Mouse (Mus musculus) v-Abl transformed pro-B cells (cell line): ENCODE results near the gene Pip5kl1.

Source experiments
- in situ Hi-C, 2 experiments: fragments of 400-800 bp; cut with MboI; formaldehyde crosslinking; loops; one replicate each; pipeline ENCODE4 v1.15.1; 2025; ENCODE audit not compliant: unreplicated experiment in 2 of 2

Pip5kl1 gene

DNA sequence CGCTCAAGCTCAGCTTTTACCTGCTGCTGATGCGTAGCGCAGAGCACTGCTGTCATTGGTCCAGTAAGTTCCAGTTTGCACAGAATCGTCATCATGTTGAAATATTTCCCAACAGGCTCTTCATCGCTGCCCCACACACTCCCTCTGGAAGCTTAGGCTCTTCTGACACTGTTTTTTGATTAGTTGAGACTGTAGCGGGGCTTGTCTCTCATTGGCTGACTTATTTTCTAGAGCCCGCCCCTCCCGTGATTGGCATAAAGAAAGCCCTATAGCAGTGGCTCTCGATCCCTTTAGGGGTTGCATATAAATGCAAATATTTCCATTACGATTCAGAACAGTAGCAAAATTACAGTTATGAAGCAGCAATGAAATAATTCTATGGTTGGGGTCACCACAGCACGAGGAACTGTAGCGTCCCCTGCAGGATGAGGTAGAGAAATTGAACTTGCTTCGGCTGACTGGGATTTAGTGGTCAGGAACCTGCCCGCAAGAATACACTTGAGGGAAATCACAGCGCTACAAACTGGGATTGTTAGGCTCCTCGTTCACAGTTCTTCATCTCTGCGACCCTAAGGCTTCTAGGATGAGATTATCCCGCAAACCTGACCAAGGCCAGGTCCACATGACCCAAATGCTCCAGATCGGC lies 7.0 kb downstream of the Pip5kl1 start:
- in situ Hi-C loops = loop anchor here in 1 of 2 experiments (25.0 kb wide), 1 partner anchor 106 kb away; no protein-coding TSS in a partner anchor

GRCm38 (mm10) chr2:32582830-32583799 lies 8.5 kb downstream of the Pip5kl1 start:
- in situ Hi-C loops = loop anchor here in 1 of 2 experiments (25.0 kb wide), 1 partner anchor 104 kb away; no protein-coding TSS in a partner anchor

DNA sequence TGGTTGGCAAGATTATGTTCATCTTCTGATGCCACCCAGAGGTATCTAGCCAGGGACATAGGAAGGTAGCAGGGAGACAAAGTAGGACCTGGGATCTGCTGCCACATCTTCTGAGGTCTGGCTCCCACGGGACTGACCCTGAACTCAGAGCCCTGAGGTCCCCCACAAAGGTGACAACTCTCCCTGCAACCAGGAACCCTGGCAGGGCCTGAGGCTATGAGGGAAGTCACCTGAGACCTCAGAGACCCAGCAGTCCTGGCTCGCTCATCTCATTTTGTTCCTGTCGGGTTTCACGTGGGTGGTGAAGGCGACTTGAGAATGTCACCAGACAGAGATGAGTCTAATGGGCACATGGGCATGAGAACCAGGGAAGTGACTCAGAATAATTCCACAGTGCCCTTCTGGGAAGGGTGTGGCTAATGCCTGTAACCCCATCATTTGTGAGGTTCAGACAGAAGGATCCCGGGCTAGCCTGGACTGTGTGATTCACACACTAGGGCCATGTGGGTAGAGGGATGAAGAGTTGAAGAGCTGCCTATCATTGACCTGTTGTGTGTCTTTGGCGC lies 10.6 kb downstream of the Pip5kl1 start:
- in situ Hi-C loops = loop anchor here in 1 of 2 experiments (25.0 kb wide), 1 partner anchor 102 kb away; no protein-coding TSS in a partner anchor

- in situ Hi-C loops = loop anchor here in 1 of 2 experiments (25.0 kb wide), 1 partner anchor 100 kb away; no protein-coding TSS in a partner anchor
Observed at GRCm38 (mm10) chr2:32586871-32587351, 12.3 kb downstream of the Pip5kl1 start, which contains the start of gene St6galnac4. TSS of gene St6galnac4 (plus strand) at chr2:32587095.

GRCm38 (mm10) chr2:32587731-32588321 lies 13.2 kb downstream of the Pip5kl1 start:
- in situ Hi-C loops = loop anchor here in 1 of 2 experiments (25.0 kb wide), 1 partner anchor 99 kb away; no protein-coding TSS in a partner anchor

GRCm38 (mm10) chr2:32589213-32589795 lies 14.7 kb downstream of the Pip5kl1 start:
- in situ Hi-C loops = loop anchor here in 1 of 2 experiments (25.0 kb wide), 1 partner anchor 98 kb away; no protein-coding TSS in a partner anchor

DNA sequence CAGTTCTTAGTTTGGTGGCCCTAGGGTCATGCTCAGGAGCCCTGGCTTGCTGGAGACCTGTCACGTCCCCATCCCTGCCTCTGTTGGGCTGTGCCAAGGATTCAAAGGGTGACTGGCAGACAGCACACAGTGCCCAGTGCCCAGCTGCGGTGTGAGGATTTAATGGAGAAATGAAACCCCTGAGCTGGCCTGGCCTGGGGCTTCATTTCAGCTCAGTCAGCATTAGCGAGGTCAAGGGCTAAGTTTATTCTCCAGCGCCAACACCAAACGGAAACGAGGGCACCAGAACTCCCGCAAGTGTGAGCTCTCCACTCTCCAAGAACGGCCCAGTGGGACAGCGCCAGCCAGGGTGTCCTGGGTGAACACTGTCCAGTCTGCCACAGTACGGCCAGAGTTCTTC lies 15.6 kb downstream of the Pip5kl1 start:
- in situ Hi-C loops = loop anchor here in 1 of 2 experiments (25.0 kb wide), 1 partner anchor 97 kb away; no protein-coding TSS in a partner anchor

DNA sequence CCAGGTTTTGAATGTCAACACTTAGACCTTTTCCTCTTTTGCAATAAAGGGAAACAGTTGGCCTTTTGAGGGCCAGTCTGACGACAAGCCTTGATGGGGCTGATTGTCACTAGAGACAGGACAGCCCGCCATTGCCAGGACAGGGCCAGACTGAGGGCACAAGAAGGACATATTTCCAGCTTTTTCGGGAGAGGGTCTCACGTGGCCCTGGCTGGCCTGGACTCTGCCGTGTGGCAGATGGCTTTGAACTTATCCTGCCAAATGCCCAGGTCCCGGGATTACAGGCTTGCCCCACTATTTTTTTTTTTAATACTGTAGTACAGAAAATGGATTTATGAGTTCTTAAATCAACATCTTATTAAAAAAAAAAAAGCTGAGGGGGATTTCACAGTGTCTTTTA lies 16.7 kb downstream of the Pip5kl1 start:
- in situ Hi-C loops = loop anchor here in 1 of 2 experiments (25.0 kb wide), 1 partner anchor 96 kb away; no protein-coding TSS in a partner anchor

DNA sequence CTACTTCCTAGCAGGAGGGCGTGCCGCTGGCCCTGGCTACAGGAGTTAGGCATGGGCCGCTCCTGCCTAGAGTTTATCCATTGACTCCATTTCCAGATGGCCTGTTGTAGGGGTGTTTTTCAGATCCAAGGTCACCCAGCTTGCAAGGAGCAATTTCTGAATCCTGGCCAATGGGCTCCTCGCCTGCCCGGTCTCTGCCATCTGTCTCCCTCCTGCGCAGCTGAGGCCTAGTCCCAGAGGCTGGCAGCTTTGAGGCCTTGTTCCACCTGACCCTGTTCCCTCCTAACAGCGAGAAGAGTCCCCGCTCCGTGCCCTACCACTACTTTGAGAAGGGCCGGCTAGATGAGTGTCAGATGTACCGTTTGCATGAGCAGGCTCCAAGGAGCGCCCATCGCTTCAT lies 22.1 kb downstream of the Pip5kl1 start:
- in situ Hi-C loops = loop anchor here in 1 of 2 experiments (25.0 kb wide), 1 partner anchor 91 kb away; no protein-coding TSS in a partner anchor

- in situ Hi-C loops = loop anchor here in 1 of 2 experiments (25.0 kb wide), 1 partner anchor 90 kb away; no protein-coding TSS in a partner anchor
Observed at GRCm38 (mm10) chr2:32597248-32597647, 22.7 kb downstream of the Pip5kl1 start.

GRCm38 (mm10) chr2:32597699-32598098 lies 23.1 kb downstream of the Pip5kl1 start:
- in situ Hi-C loops = loop anchor here in 1 of 2 experiments (25.0 kb wide), 1 partner anchor 90 kb away; no protein-coding TSS in a partner anchor

- in situ Hi-C loops = loop anchor here in 1 of 2 experiments (25.0 kb wide), 1 partner anchor 89 kb away; no protein-coding TSS in a partner anchor
Observed at GRCm38 (mm10) chr2:32598506-32598905, 23.9 kb downstream of the Pip5kl1 start.

DNA sequence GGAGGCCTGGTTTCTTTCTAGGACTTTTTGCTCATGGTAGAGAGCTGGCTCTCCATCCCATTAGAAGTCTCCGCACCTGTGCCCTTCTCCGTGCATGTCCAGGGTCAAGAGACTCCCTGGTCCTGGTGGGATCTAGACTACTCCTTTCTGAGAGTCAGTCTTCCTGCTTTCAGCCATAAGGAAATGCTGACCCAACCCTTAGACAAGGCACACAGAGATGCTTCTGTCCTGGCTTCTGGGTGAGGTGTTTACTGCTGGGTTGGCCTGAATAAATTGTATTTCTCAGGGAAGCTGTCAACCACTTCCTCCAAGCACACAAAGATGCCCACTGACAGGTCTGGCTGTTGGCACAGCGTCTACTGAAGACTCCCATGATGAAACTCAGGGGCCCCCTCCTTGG lies 24.8 kb downstream of the Pip5kl1 start, which contains the start of gene St6galnac6:
St6galnac6 (plus strand) TSS at position 301 of the 400 bp plus-strand sequence.
- in situ Hi-C loops = loop anchor here in 1 of 2 experiments (25.0 kb wide), 1 partner anchor 88 kb away; no protein-coding TSS in a partner anchor

GRCm38 (mm10) chr2:32601417-32602065 lies 26.9 kb downstream of the Pip5kl1 start:
- in situ Hi-C loops = no loop called here

DNA sequence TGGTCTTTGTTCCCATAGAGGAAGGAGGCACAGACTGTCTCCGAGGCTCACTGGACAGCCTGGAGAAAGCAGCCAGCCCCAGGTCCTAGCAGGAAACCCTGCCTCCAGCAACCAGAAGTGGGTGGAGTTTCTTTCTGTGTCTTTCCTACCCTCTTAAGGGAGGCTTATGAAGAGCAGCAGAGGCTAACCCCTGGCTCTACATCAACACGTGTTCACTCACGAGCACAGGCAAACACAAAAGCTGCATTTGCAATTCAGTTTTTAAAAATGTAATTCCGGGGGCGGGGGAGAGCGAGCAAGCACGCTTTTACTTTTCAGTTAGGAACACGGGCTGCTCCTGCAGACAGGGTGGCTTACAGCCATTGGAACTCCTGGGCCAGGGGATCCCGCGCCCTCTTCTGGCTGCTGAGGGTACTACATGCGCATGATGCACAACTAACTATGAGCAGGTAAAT lies 28.0 kb downstream of the Pip5kl1 start:
- in situ Hi-C loops = no loop called here

- in situ Hi-C loops = no loop called here
Observed at GRCm38 (mm10) chr2:32604631-32605030, 30.0 kb downstream of the Pip5kl1 start.

DNA sequence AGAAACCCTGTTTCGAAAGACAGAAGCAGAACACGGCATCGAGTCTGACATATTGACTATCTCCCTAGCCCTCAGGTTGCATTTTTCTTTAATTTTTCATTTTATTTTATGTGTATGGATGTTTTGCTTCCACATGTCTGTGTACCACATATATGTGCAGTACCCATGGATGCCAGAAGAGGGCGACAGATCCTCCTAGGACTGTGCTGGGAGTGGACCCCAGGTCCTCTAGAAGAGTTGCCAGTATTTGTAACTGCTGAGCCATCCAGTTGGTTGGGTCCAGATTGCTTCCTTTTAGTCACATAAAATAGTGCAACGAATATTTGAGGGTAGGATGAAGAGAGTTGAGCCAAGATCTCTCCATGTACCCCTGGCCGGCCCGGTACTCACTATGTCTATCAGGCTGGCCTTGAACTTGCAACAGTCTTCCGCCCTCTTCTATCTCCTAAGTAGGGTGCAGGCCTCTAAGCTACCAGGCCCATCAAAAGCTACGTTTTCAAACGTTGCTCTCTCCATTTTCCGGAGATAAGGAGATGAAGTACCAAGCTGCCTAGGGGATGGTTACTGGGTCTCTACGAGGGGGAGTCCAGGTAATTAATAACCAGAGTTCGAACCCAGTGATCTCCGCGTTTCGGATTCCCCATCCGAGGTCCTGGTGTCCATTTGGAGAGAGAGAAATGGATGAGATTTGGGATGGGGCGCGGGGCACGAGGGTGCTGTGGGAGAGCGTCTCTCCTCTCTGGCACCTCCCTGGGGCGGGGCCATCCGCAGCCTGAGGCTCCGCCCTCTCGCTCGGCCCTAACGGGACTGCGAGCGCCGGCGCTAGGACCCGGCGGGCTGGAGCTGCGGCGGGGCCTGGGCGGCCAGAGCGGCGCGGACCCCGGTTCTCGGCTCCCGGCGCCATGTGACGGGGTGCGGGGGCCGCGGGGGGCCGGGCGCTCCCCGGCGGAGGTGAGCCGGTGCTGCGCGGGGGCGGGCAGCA lies 31.9 kb downstream of the Pip5kl1 start:
- in situ Hi-C loops = no loop called here
